Mouse (Mus musculus): ENCODE measurements at regions not wholly inside any gene's neighbourhood (a gene's known extent, or its start where the extent isn't known, plus 50 kb on each side); places are given as distances from the start of the nearest gene placed in this dataset.

DNA sequence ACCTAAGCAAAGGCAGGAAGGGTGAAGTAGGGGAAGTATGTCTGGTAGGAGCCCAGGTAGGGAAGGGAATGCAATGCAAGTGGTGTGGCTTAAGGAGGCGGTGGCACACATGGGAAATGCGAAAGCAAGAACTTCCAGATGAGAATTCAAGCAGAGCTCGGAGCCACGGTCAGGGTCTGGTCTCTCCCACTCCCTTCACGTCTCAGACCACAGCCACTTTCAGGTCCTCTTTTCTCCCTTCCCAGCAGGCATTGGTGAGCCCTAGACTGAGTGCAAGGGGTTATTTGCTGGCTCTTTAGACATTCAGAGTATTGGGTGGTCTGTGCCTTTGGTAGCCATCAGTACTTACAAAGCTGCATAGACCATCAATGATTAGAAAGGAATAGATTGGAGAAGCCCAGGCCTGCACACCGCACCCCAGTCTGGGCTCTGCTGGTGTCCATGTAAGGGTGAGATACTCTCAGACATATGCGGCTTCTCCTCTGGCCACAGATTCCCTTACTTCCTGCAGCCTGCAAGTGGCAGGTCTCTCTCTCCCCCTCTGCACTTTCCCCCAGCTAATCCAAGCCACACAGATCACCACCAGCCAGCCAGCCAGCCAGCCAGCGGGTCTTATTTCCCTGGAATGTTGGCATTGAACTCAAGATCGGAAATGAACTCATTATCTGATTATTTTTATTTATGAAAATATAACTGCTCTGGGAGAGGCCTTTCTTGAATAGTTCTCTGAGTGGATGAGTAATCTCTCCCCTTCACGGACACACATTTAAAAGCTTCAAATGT, 113.6 kb downstream of the Zfp36l2 start:
- DNase-seq (ENCODE audit: low spot score in 2 of 2), result peak in 1 of 2 experiments; percentile 36

DNA sequence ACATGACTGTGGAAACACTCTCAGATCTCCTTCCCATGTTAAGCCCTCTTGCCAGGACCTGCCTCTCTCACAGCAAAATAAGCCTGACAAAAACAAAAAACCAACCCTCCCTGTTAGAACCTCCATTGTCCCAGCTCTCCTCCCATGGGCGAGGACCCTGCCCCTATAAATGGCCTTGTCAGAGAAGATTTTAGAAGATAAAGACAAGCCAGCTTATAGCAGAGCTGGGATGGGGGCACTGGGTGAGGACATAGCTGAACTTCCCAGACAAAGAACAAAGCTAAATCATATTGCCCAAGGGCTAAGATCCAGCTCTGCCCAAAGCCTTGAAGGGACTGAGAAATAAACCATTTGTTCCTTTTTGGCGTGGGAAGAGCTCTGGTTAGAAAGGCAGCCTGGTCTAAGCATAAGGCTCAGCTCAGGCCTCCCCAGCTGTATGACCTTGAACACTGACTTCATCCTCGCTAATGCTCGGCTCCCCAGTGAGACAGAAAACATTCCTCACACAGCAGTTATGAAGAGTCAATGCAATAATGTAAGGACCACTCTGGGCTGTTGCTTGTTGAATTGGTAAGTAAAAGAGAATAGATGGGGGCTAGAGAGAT, 115.2 kb downstream of the Zfp36l2 start:
- no peak for DNase-seq (ENCODE audit: low spot score in 2 of 2)

DNA sequence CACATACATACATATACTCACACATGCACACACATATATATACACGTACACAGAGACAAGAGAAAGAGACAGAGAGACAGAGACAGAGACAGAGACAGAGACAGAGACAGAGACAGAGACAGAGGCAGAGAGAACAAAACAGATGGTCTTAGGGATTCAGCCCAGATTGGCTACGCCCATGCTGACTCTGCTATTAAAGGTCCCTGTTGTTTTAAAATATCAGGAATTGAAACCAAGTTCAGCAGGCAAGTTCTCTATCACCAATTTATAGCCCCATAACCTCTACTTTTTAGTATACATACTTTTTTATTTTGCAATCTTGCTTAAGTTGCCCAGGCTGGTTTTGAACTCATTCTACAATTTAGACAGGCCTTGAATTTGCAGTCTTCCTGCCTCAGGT, 115.9 kb downstream of the Zfp36l2 start:
- DNase-seq (ENCODE audit: low spot score in 2 of 2), result no peak

DNA sequence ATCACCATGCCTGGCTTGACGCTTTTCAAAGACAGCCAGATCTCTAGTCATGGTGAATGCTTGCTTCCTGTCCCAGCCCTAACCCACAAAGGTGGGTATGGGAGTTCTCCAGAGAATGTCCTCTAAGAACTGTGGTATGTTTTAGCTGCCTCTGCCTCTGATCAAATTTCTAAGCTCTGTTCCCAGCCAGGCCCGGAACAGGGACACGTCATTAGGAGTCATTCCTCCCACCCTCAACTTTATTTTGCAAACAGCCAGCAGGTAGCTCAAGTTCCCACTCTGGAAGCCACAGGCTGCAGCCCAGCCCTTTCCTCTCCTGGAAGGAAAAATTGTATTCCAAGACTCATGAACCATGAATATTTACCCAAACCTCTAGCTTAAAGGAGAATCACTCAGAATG, 117.2 kb downstream of the Zfp36l2 start:
- DNase-seq (ENCODE audit: low spot score in 2 of 2), result no peak

DNA sequence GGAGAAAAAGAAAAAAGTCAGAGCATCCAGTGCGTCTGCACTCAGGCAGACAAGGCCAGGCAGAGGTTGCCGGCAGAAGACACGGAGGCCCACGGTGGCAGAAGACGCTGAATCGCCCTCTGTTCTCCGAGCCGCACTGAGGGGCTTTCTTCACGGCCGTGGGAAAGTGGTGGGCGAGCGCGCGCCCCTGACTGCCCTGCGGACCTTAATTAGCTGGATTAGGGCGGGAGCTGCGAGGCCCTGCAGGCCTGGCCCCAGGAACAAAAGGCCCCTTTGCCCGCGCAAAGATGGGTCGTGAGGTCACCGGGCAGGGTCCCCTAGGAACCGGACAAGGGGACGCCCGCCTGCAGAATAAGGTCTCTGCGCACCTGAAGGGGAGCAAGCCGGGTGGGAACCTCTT, 120.6 kb downstream of the Zfp36l2 start:
- DNase-seq (ENCODE audit: low spot score in 2 of 2), result no peak

DNA sequence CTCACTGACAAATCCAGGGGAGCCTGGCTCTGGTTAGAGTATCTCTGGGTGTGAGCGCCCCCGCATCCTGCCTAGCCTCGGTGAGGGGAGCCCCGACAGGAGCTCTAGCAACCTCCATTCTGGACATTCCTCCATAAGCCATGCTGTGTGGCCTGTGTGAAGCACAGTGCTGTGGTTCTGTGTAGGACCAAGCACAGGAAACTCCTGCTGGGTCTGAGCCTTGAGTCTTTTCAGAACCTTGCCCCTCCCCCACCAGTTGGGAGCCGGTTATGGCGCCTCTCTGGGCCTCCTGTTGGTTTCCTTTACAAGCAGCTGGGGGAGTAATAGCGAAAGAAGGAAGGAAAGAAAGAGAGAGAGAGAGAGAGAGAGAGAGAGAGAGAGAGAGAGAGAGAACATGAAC, 124.0 kb downstream of the Zfp36l2 start:
- DNase-seq (ENCODE audit: low spot score in 2 of 2), result no peak

DNA sequence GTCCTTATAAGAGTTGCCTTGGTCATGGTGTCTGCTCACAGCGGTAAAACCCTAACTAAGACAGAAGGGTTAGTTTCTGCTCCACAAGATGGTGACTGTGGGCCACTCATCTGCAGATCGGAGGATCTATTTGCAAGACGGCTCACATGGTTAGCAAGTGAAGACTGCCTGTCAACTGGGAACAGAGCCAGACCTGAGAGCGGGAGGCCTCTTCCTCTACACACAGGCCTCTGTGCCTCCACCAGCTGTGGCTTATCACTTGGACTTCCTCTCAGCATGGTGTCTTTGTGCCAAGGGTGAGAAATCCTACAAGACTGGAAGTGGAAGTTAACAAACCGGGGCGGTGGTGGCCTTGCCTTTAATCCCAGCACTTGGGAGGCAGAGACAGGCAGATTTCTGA, 126.1 kb downstream of the Zfp36l2 start:
- DNase-seq (ENCODE audit: low spot score in 2 of 2), result peak in 1 of 2 experiments; percentile 48

DNA sequence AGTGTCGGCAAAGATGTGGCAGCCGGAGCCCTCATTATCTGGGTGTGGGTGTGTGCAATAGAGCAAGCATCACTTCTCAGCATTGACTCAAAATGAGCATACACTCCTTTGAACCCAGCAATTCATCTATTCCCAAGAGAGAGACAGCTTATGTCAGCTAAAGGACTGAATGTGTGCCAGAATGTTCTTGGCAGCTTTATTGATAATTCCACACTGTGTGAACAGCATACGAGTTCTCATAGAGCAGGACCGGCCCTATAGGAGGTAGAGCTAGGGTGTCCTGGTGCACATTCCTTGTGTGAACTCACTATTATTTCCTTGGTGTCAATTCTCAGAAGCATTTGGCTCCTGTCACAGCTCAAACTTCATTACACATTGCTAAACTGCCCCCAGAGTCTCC, 131.3 kb downstream of the Zfp36l2 start:
- DNase-seq (ENCODE audit: low spot score in 2 of 2), result no peak

DNA sequence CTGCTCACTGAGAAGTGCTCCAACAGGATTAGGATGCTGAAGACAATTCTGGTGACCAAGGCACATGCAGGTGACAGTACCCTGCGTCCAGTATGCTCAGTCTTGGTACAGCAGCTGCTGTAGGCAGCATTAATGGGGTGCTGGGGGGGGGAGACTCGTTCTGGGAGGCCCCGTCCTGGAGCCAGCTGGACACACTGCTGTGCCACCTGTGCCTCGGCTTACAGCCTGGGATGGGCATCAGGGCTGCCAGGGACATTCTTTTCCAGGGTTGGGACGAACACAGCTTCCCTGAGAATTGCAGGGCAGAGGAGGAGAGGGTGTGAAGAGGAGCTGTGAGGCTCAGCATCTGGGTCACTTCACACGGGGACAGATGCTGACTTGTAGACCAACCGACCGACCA, 135.3 kb downstream of the Zfp36l2 start:
- DNase-seq (ENCODE audit: low spot score in 2 of 2), result no peak

DNA sequence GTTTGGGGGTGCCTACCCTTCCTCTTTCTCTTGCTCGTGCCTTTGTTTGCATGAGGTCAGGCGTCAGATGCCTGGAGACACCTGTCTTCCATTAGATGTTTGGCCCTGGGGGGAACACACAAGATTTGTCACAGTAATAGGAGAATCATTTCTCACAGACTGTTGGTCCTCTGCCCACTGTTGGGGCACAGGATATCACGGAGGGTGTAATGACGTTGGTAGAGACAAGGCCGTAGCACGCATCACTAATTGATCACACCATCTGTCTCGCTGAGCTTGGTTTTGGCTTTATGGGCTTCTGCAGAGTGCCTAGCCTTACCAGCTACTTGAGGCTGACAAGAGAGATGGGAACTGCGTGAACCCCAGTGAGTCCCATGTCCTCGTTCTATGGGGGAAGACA, 136.5 kb downstream of the Zfp36l2 start:
- DNase-seq (ENCODE audit: low spot score in 2 of 2), result no peak

DNA sequence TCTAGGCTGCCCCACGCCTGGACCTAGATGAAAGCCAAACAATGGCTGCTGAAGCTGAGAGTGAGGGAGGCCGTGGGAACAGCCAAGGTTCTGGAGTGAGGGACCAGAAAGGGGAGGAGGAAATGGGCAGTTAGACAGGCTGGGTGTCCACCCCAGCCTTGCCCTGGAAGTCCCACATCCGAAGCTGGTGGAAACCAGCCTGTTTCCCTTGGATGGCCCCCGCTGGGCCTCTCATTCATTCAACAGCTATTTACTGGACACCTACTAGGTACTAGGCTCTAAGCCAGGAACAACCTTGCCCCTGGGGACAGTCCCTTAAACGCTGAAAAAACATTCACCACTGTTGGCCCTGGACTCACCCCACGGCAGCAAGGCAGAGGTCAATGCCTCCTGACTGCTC, 139.2 kb downstream of the Zfp36l2 start:
- no peak for DNase-seq (ENCODE audit: low spot score in 2 of 2)

DNA sequence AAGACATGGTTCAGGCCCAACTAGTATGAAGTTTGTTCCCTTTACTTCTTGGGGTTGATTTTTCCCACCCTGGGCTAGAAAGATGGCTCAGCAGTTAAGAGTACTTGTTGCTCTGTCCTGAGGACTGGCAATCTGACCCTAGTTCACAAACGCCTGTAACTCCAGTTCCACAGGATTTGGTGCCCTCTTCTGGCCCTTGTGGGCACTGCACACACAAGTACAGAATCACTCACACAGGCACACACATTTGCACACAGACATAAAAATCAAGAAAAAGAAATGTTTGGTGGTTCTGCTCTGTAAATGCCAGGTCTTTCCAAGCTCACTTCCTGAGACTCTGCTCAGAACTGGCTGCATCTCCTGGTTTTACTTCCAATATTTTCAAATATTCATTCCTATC, 140.2 kb downstream of the Zfp36l2 start:
- no peak for DNase-seq (ENCODE audit: low spot score in 2 of 2)

DNA sequence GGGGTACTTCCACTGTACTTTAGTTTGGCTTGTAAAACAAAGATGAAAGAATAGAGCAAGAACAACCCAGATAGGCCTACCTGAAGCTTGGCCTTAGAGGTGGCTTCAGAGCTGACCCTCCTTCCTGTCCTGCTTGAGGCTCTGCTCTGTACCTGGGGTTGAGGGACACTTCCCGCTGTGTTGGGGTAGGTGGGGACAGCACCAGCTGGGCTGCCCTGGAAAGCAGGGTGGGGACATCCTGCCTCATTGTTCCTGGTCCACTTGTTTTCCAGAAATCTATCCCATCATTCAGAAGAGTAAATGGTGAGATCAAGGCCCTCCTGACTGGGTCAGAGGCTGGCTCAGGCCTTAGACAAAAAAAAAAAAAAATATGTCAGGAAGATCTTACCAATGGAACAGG, 141.9 kb downstream of the Zfp36l2 start:
- no peak for DNase-seq (ENCODE audit: low spot score in 2 of 2)

DNA sequence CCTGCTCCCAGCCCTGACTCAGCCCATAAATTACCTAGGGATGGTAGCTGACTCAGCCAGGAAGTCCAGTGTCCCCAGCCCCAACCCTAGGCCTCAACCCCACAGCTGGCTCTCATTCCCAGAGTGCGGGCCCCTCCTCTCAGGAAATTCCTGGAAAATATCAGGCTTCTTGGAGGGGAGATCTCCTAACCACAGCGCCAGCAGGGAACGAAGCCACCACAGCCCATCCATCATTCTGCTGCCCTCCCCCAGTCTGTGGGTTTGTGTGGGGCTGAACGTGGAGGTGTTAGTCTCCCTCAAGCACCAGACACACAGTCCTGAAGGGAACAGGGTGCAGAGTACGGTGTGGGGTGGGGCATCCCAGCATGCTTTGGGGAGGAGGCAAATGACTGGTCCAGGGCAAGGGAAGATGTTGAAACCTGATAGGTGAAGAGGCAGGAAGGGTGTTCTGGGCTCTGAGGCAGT, 143.2 kb downstream of the Zfp36l2 start:
- DNase-seq (ENCODE audit: low spot score in 2 of 2), result no peak

DNA sequence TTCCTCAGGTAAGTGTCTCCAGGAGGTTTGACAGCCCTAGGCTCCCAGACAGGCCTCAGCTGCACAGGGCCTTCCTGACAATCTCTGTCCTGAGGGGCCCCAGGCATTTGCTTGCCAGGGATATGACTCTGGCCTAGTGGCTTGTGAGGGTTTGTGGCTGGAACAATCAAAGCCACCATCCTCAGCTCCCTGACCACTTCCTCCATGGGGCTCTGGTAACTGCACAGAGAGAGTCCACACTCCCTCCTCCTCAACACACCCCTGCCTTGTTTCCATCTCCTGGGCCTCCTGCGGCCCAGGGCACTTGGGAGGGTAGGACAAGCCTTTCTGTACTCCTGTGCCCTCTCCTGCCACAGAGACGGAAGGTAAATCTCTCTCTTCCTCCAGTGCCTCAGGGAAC, 144.6 kb downstream of the Zfp36l2 start:
- no peak for DNase-seq (ENCODE audit: low spot score in 2 of 2)

DNA sequence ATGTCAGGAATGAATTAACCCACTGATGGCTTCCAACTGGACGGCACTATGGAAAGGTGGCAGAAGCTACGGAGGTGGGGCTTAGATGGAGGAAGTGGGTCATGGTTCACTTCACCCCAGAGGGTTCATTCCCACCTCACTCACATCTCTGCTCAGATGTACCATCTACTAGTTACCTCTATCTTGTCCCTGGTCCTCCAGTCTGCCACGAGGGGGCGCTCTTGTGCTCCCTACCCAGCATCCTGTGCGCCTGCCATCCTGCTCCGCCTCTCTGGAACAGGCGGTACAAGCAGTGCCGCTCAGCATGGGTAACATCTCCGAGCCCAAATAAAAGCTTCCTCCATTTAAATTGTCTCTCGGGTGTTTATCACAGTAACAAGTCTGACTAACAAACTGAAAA, 148.3 kb downstream of the Zfp36l2 start:
- DNase-seq (ENCODE audit: low spot score in 2 of 2), result peak in 1 of 2 experiments; percentile 39

DNA sequence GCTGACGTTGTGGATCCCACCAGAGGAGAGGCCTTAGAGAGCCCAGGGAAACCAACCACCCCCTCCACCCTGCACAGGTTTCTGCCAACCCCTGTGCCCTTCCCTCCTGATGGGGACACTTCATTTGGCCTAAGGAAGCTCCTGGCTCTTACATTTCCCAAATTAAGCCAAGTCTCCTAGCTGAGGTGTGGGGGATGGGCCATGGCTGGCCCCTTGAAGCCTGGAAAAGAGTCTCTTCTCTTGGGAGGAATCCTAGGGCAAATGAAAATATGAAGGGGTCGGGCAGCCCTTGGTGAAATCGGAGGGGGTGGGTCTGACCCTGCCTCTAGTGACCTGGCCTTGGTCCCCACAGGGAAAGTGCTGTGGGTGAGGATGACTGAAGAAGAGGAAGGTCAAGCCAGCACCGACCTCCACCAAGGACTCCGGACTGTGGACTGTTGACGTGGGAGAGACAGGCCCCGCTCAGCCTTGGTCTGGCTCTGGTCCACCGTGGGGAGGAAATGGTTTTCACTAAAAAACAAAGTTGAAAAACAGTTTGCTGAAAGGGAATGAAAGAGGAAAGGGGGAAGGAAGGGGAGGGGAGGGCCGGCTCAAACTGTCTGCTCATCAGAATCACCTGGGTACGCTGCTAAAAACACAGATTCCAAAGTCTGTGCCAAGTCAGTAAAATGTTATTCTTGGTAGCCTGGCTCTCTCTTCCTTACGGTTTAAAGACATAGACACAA, 150.0 kb downstream of the Zfp36l2 start:
- DNase-seq (ENCODE audit: low spot score in 2 of 2), result no peak

DNA sequence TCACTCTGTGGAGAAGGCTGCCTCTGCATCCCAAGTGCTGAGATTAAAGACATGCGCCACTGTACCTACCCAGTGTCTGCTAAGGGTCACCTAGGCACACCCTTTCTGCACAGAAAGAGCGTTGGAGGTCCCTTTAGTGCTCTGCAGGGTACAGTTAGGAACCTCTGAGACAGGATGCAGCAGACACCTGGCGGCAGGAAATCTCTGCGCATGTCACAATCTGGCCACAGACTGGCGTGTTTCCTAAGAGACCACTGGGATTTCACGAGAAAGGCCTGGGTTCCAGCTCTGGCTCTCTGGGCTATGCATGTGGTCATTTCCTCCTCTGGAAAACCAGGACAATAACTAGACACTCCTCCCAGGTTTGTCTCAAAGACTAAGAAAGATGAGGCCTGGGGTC, 151.7 kb downstream of the Zfp36l2 start:
- DNase-seq (ENCODE audit: low spot score in 2 of 2), result no peak

DNA sequence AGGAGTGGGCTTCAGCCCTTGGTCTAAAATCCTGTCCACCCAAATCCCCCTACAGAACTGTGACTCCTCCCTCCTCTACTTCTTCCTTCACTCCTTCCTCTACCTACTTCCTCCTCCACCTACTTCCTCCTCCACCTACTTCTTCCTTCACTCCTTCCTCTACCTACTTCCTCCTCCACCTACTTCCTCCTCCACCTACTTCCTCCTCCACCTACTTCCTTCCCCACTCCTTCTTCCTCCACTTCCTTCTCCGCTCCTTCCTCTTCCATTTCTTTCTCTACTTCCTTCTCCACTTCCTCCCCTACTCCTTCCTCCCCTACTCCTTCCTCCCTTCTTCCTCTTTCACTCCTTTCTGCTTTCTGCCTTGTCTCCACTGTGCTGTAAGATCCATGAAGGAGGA, 152.9 kb downstream of the Zfp36l2 start:
- DNase-seq (ENCODE audit: low spot score in 2 of 2), result no peak

DNA sequence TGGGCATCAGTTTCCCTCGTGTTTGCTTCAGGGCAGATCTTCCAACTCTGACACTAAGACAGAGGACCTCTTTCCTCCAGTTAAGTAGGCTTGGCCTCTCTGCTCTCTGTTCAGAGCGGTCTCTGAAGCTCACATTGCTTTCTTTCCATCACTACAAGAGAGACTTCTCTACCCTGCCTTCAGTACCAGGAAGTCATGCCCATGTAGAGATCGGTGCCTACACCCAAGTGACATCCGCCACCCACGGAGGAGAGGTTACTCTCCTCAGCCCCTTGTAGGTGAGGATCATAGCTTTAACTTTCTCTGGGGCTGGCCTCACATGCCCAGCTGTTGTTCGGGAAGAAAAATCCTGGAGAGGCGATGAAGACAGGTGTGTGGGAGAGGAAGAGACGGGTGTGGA, 155.3 kb downstream of the Zfp36l2 start:
- DNase-seq (ENCODE audit: low spot score in 2 of 2), result no peak

DNA sequence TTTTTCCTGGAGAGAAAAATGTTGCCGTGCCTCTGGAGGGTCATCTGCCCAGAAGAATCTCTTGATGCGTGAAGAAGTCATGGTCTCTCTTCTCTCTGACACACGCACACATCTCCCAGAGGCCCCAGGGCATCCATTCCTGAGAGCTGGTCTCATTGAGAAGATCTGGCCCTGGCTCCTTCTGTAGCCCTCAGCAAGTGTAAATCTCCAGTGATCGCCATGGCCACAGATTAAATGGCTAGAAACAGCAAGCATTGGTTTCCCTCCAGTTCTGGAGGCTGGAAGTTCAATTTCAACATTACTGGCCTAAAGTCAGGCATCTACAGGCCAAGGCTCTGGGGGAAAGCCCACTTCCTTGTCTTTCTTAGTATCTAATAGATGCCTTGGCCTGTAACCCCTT, 155.9 kb downstream of the Zfp36l2 start:
- no peak for DNase-seq (ENCODE audit: low spot score in 2 of 2)

DNA sequence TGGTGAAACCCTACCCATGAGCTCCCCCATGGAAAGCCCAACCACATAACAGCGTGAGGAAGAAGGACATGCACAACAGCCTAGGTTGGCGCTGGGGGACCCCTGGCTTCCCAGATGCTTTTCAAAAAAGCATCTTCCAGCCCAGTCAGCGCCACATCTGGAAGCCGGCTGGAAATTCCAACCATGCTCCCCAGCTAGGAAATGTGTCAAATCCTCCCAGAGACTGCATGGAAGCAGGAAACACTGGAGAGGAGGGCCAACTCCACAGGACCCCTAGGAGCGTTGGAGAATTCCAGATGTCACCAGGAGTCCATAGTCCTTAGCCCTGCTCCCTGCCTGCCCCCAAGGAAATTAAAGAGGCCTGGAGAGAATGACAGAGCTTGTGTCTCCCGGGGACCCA, 156.4 kb downstream of the Zfp36l2 start:
- DNase-seq (ENCODE audit: low spot score in 2 of 2), result no peak

DNA sequence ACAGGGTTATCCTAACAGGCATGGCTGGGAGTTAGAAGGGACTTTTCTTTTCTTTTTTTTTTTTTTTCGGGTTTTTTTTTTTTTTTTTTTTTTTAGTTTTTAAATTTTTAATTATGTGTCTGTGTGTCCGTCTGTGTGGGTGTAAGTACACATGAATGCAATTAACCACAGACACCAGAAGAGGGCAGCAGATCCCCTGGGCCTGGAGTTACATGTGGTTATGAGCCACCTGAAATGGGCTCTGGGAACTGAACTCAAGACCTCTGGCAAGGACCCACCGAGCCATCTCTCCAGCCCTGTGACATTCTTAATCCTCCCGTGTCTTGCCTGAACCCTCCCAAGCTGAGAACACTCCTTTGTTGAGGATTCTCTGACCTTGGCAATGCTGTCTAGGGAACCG, 157.0 kb downstream of the Zfp36l2 start:
- no peak for DNase-seq (ENCODE audit: low spot score in 2 of 2)
